Mouse (Mus musculus) MEL (cell line): ENCODE results near the gene Rad50. TPM values are rescaled to one million over a fixed set of nuclear protein-coding genes. Genes with fewer than 3 reads are reported as not detected.
A peak's percentile ranks its signal among the peaks of the same experiment; 100 is the strongest.

Source experiments
- DNase-seq: peaks from one replicate; pipeline ENCODE4 v3.0.0; 2011; ENCODE audit warnings: low read depth, low spot score
- H3K27ac ChIP-seq: 2 replicates; pipeline ENCODE4 v1.5.1; 2012; ENCODE audit warnings: low read depth, mild to moderate bottlenecking, control low read depth, low read length, moderate library complexity; ENCODE audit not compliant: control insufficient read depth
- H3K27me3 ChIP-seq, 2 experiments: fragments of 150-350 bp in 1 of 2; sonication (generic) in 1 of 2; 2 replicates each; pipeline ENCODE4 v1.6.1; 2012; ENCODE audit warnings: low read length in 2 of 2, mild to moderate bottlenecking in 2 of 2, improper control_type of control experiment in 1 of 2, moderate library complexity in 1 of 2; ENCODE audit not compliant: insufficient read depth in 2 of 2, control insufficient read depth in 1 of 2
- H3K36me3 ChIP-seq, 2 experiments: 2 replicates each; pipeline ENCODE4 v1.6.1; 2012 to 2014; ENCODE audit warnings: low read length in 2 of 2, improper control_type of control experiment in 1 of 2, inconsistent platforms in 1 of 2, mild to moderate bottlenecking in 1 of 2; ENCODE audit not compliant: insufficient read depth in 2 of 2, control insufficient read depth in 1 of 2
- H3K4me1 ChIP-seq, 2 experiments: fragments of 150-350 bp in 1 of 2; sonication (generic) in 1 of 2; 2 replicates each; pipeline ENCODE4 v1.6.1; 2012; ENCODE audit warnings: low read length in 2 of 2, improper control_type of control experiment in 1 of 2, mild to moderate bottlenecking in 1 of 2; ENCODE audit not compliant: insufficient read depth in 2 of 2, control insufficient read depth in 1 of 2
- H3K4me3 ChIP-seq, 2 experiments: fragments of 150-350 bp in 1 of 2; sonication (generic) in 1 of 2; 2 replicates each; pipeline ENCODE4 v1.5.1; 2012; ENCODE audit warnings: low read depth in 2 of 2, low read length in 2 of 2, mild to moderate bottlenecking in 2 of 2, moderate library complexity in 2 of 2, control low read depth in 1 of 2, improper control_type of control experiment in 1 of 2; ENCODE audit not compliant: control insufficient read depth in 1 of 2, insufficient read depth in 1 of 2
- H3K79me2 ChIP-seq: 2 replicates; pipeline ENCODE4 v1.6.1; 2012; ENCODE audit warnings: mild to moderate bottlenecking, low read length, moderate library complexity; ENCODE audit not compliant: control insufficient read depth, poor library complexity, insufficient read depth
- H3K9ac ChIP-seq: 2 replicates; pipeline ENCODE4 v1.6.1; 2012; ENCODE audit warnings: low read depth, mild to moderate bottlenecking, control low read depth, low read length, moderate library complexity; ENCODE audit not compliant: control insufficient read depth, poor library complexity, severe bottlenecking
- H3K9me3 ChIP-seq: fragments of 150-350 bp; sonication (generic); replicated peaks from 2 replicates; pipeline ENCODE4 v1.6.1; 2012; ENCODE audit warnings: mild to moderate bottlenecking, low read length, improper control_type of control experiment, moderate library complexity; ENCODE audit not compliant: insufficient read depth
- CHD2 ChIP-seq: IDR thresholded peaks from 2 replicates; pipeline ENCODE4 v1.6.1; 2011; ENCODE audit warnings: low read length, improper control_type of control experiment
- ELF1 ChIP-seq: IDR thresholded peaks from 2 replicates; pipeline ENCODE4 v1.6.1; 2014; ENCODE audit warnings: low read depth, mild to moderate bottlenecking, inconsistent platforms, low read length, improper control_type of control experiment, moderate library complexity
- EP300 ChIP-seq, 2 experiments: IDR thresholded peaks; 2 replicates each; pipeline ENCODE4 v1.6.1; 2011; ENCODE audit warnings: improper control_type of control experiment in 2 of 2, low read length in 2 of 2, low read depth in 1 of 2, mild to moderate bottlenecking in 1 of 2
- ETS1 ChIP-seq: IDR thresholded peaks from 2 replicates; pipeline ENCODE4 v1.6.1; 2012; ENCODE audit warnings: low read depth, mild to moderate bottlenecking, inconsistent platforms, low read length, improper control_type of control experiment, moderate library complexity
- MAZ ChIP-seq: IDR thresholded peaks from 2 replicates; pipeline ENCODE4 v1.6.1; 2012; ENCODE audit warnings: low read depth, mild to moderate bottlenecking, inconsistent platforms, low read length, improper control_type of control experiment
- MYB ChIP-seq: IDR thresholded peaks from 2 replicates; pipeline ENCODE4 v1.6.1; 2011; ENCODE audit warnings: mild to moderate bottlenecking, low read depth, low read length, improper control_type of control experiment
- MYC ChIP-seq: IDR thresholded peaks from 2 replicates; pipeline ENCODE4 v1.6.1; 2011; ENCODE audit warnings: low read depth, mild to moderate bottlenecking, low read length, improper control_type of control experiment, moderate library complexity
- RCOR1 ChIP-seq: IDR thresholded peaks from 2 replicates; pipeline ENCODE4 v1.6.1; 2012; ENCODE audit warnings: low read depth, mild to moderate bottlenecking, inconsistent platforms, low read length, improper control_type of control experiment
- SIN3A ChIP-seq: IDR thresholded peaks from 2 replicates; pipeline ENCODE4 v1.6.1; 2012; ENCODE audit warnings: low read length, improper control_type of control experiment, inconsistent platforms
- SMC3 ChIP-seq: IDR thresholded peaks from 2 replicates; pipeline ENCODE4 v1.6.1; 2011; ENCODE audit warnings: low read depth, low read length, improper control_type of control experiment
- TAL1 ChIP-seq: IDR thresholded peaks from 2 replicates; pipeline ENCODE4 v1.6.1; 2012; ENCODE audit warnings: mild to moderate bottlenecking, inconsistent platforms, low read length, moderate library complexity, mixed read lengths
- TBP ChIP-seq: IDR thresholded peaks from 2 replicates; pipeline ENCODE4 v1.8.0; 2011; ENCODE audit warnings: low read depth, low read length, improper control_type of control experiment
- TCF12 ChIP-seq: IDR thresholded peaks from 2 replicates; pipeline ENCODE4 v1.6.1; 2014; ENCODE audit warnings: low read depth, mild to moderate bottlenecking, inconsistent platforms, low read length, improper control_type of control experiment, moderate library complexity
- ZC3H11A ChIP-seq: IDR thresholded peaks from 2 replicates; pipeline ENCODE4 v1.6.1; 2012; ENCODE audit warnings: low read depth, mild to moderate bottlenecking, inconsistent platforms, low read length, improper control_type of control experiment
- ZKSCAN1 ChIP-seq: IDR thresholded peaks from 2 replicates; pipeline ENCODE4 v1.6.1; 2012; ENCODE audit warnings: low read depth, mild to moderate bottlenecking, inconsistent platforms, low read length, improper control_type of control experiment, moderate library complexity
- polyA plus RNA-seq, 2 experiments: library from polyadenylated mRNA; stranded (reverse) in 1 of 2; unstranded in 1 of 2; fragments of >175 nt in 1 of 2; fragments of >200 nt in 1 of 2; gene quantifications; 2 replicates each; pipeline versions ENCODE4 v1.2.1 to v1.2.4; 2012; ENCODE audit warnings: low replicate concordance in 2 of 2, low read depth in 1 of 2; ENCODE audit not compliant: insufficient read length in 2 of 2, insufficient read depth in 1 of 2, missing spikeins in 1 of 2
- total RNA-seq: library from RNA; depleted of rRNA; stranded (reverse); fragments of 300-350 nt; gene quantifications from 2 replicates; pipeline ENCODE4 v1.2.3, GENCODE M21; 2012

The Rad50 gene
- total and polyA plus RNA-seq, 3 experiments: 32.6 to 447 (median 44.6) TPM

- Histone ChIP-seq H3K79me2 (peaks cover 2% of the 10 kb centered on the region; the same call in 1 of the 2 replicates), H3K36me3 (peaks cover 0 to 77% of the 10 kb centered on the region in 2 experiments; a peak in 2 of 4 replicates), H3K4me1 (peaks cover 73 to 85% of the 10 kb centered on the region in 2 experiments), H3K9ac (no peak overlapping the region), H3K27ac (peak overlapping the region; percentile 23), H3K4me3 (no peak overlapping the region), H3K27me3 (no peaks in the 10 kb centered on the region), H3K9me3 (no peaks in the 10 kb centered on the region)
- no peak for TF ChIP-seq ZC3H11A
- TF ChIP-seq MYC: no peak
- no peak for TF ChIP-seq CHD2
- TF ChIP-seq ETS1: no peak
- no peak for TF ChIP-seq TCF12
- no peak for TF ChIP-seq MAZ
- TF ChIP-seq TAL1: no peak
- TF ChIP-seq ELF1: no peak
- TF ChIP-seq SMC3: no peak
- no peak for DNase-seq
These were observed 84.7 kb downstream of the Rad50 start for GRCm38 (mm10) chr11:53622440-53622806.

DNA sequence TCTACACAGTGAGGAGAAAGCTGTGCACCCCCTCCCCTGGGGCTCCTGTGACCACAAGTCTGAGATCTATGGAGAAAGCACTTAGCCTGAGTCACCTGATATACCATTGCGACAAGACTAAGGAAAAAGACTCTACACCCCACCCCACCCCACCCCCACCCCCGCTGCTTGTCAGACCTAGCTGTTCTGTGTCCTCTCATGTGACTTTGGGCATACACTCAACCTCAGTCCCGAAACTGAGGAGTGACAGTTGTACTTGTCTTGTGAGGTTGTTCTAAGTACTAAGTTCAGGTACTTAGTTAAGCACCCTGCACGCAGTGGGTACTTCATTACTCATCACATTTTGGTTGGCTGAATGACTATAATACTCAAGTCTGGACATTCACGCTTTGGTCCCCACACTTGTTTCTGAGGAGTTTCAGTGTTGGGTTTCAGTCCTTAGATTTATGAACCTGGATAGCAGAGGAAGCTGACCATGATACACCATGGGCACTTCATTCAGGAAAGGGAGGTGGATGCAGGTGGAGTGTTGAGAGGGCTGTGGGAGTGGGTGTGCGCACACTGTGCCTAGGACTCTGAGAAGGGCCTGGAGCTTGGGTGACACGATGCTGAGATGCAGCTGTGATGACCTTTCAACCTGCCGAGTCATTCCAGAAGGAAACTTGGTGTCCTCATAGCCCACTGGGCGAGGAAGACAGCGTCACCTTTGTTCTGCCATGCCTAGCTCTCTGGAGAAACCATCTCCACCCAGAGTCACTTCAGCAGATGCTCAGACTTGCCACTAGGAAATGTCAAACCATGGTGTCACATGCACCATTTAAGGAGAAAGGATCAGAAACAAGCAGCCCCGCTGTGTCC lies 85.3 kb downstream of the Rad50 start:
- Histone ChIP-seq H3K36me3 (peaks cover 0 to 73% of the 10 kb centered on the region in 2 experiments; a peak in 2 of 4 replicates), H3K27me3 (no peaks in the 10 kb centered on the region), H3K79me2 (peaks cover 2% of the 10 kb centered on the region; the same call in 1 of the 2 replicates), H3K9ac (no peak overlapping the region), H3K4me3 (no peak overlapping the region), H3K9me3 (no peaks in the 10 kb centered on the region), H3K27ac (peak overlapping the region; percentile 23), H3K4me1 (peaks cover 70 to 81% of the 10 kb centered on the region in 2 experiments)
- no peak for DNase-seq
- no peak for TF ChIP-seq TBP
- TF ChIP-seq MYC: no peak
- no peak for TF ChIP-seq MYB
- 0 out of 2 replicates have a peak, but pooled peaks have one; percentile 61 for TF ChIP-seq ZKSCAN1
- TF ChIP-seq RCOR1: no peak
- no peak for TF ChIP-seq EP300 (IDR thresholded peaks at IDR 0.05; ENCODE audit: low read depth in 1 of 2, low read length in 2 of 2)
- TF ChIP-seq ETS1: no peak
- no peak for TF ChIP-seq SIN3A
